Mouse (Mus musculus) heart, embryonic 13.5 days (tissue): ENCODE measurements around the gene Wwtr1. TPM values are rescaled to one million over a fixed set of nuclear protein-coding genes. Genes with fewer than 3 reads are reported as not detected.

Source experiments
- microRNA-seq: library from miRNA; unstranded; fragments of <30 nt; microRNA quantifications from one replicate; pipeline ENCODE4, GENCODE M21; 2016
- polyA plus RNA-seq: library from polyadenylated mRNA; unstranded; fragments of >200 nt; fragmentation: Nextera tagmentation; extraction: Ambion mirVana; gene quantifications from 2 replicates; pipeline ENCODE4 v1.2.1, GENCODE M21; 2015

Wwtr1 gene
- polyA plus RNA-seq, 1 experiment from 2014 or later: 13.8 TPM

Small RNAs within 50 kb of the gene (microRNA-seq; reads per million reads assigned to microRNA genes)
- gene Mir6377: not detected

Other genes with a start within 250 kb of the Wwtr1 start
- 0.70 and 1.4 TPM in 2 replicates for gene Tm4sf4, start 150.6 kb downstream of the Wwtr1 start, polyA plus RNA-seq
- gene Commd2, start 75.8 kb upstream of the Wwtr1 start, polyA plus RNA-seq: 43.8 and 50.9 TPM in 2 replicates
- not detected in 2 replicates for gene Ankub1, start 116.9 kb upstream of the Wwtr1 start, polyA plus RNA-seq
- 56.2 and 63.3 TPM in 2 replicates for gene Rnf13, start 160.2 kb upstream of the Wwtr1 start, polyA plus RNA-seq